Mouse (Mus musculus) forebrain, embryonic 11.5 days (tissue): ENCODE results near the gene Apoa1. TPM values are rescaled to one million over a fixed set of nuclear protein-coding genes. Genes with fewer than 3 reads are reported as not detected.

Experiments
- ATAC-seq: fragments of 200-750 bp; cut with Nextera tagmentation; replicated peaks from 2 replicates; pipeline ENCODE4 v1.8.0; 2017; ENCODE audit warnings: moderate TSS enrichment; ENCODE audit not compliant: low FRiP score
- DNase-seq: peaks from one replicate; pipeline ENCODE4 v3.0.0-alpha.2; 2017; ENCODE audit warnings: low spot score
- H3K27ac ChIP-seq: fragments of 300-500 bp; sonication (generic); 2 replicates; pipeline ENCODE4 v1.5.1; 2014; ENCODE audit warnings: low read depth, low read length
- H3K27me3 ChIP-seq: fragments of 300-500 bp; sonication (generic); 2 replicates; pipeline ENCODE4 v1.6.1; 2014; ENCODE audit warnings: mild to moderate bottlenecking, low read length, mixed read lengths; ENCODE audit not compliant: control insufficient read depth, insufficient read depth
- H3K36me3 ChIP-seq: fragments of 300-500 bp; sonication (generic); 2 replicates; pipeline ENCODE4 v1.6.1; 2014; ENCODE audit warnings: mild to moderate bottlenecking, low read length, moderate library complexity, mixed read lengths; ENCODE audit not compliant: control insufficient read depth, insufficient read depth
- H3K4me1 ChIP-seq: fragments of 300-500 bp; sonication (generic); replicated peaks from 2 replicates; pipeline ENCODE4 v1.6.1; 2014; ENCODE audit warnings: low read length, mixed read lengths; ENCODE audit not compliant: control insufficient read depth, insufficient read depth
- H3K4me2 ChIP-seq: fragments of 300-500 bp; sonication (generic); 2 replicates; pipeline ENCODE4 v1.6.1; 2014; ENCODE audit warnings: low read depth, mild to moderate bottlenecking, low read length, moderate library complexity, mixed read lengths; ENCODE audit not compliant: severe bottlenecking
- H3K4me3 ChIP-seq: fragments of 300-500 bp; sonication (generic); 2 replicates; pipeline ENCODE4 v1.5.1; 2014; ENCODE audit warnings: low read depth, low read length
- H3K9ac ChIP-seq: fragments of 300-500 bp; sonication (generic); 2 replicates; pipeline ENCODE4 v1.6.1; 2014; ENCODE audit warnings: low read length
- H3K9me3 ChIP-seq: fragments of 300-500 bp; sonication (generic); 2 replicates; pipeline ENCODE4 v1.6.1; 2016; ENCODE audit warnings: low read length, mixed read lengths; ENCODE audit not compliant: control insufficient read depth
- WGBS: fragments of 180-500 bp; shearing (Covaris S2); extraction: QIAGEN DNeasy Blood & Tissue Kit; methylation state at CpG from one replicate; pipeline ENCODE4 v1.1.7; 2014; 5-methylcytosine and 5-hydroxymethylcytosine counted together
- polyA plus RNA-seq: library from polyadenylated mRNA; unstranded; fragments of >200 nt; fragmentation: Nextera tagmentation; extraction: Ambion mirVana; gene quantifications from 2 replicates; pipeline ENCODE4 v1.2.1, GENCODE M21; 2014

Gene Apoa1
- polyA plus RNA-seq, 1 experiment from 2014 or later, result 0.98 TPM

DNA sequence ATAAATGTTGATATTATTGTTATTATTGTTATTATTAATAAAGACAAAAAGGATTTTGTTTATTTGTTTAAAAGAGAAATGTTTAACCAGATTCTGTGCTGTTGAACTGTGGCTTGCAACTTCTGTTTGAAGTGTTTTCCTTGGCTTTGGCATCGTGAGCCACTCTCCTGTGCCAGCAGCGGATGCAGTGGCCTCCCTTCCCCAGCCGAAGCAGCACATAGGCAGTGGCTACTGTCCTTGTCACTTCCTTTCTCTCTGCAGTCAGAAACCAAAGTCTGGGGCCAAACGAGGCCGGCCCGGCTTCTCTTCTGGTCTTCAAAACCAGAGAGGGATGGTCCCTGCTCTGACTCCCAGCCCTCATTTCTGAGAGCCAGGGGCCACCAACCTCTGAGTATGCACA is 5.3 kb upstream of the Apoa1 start:
- H3K36me3 ChIP-seq, result no peaks in the 10 kb centered on the region
- ATAC-seq, result no peak
- no peaks in the 10 kb centered on the region for H3K9me3 ChIP-seq
- no peak overlapping the region for H3K27ac ChIP-seq
- no peak overlapping the region for H3K4me2 ChIP-seq
- H3K27me3 ChIP-seq, result no peaks in the 10 kb centered on the region
- H3K9ac ChIP-seq, result no peak overlapping the region
- H3K4me3 ChIP-seq, result no peak overlapping the region
- H3K4me1 ChIP-seq, result no peaks in the 10 kb centered on the region
- no peak for DNase-seq
- WGBS, result 88% methylated on average over 6 of the region's 6 CpGs

DNA sequence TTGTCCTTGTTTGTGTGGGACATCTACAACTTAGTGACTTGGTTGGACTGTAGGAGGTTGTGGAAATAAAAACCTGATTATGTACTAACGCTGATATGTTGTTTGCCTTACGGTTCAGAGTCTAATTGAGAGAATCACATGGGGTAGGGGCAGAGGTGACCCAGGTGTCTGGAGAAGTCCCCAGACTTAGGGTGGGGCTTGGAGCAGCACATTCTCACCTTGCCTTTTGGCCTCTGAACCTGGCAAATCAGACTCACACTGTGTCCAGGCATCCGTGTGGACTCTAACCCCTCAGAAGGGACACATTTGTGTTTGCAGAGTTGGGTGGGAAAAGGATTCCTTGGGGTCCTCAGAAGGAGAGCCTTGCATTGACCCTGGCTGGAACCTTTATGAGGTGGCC is 4.3 kb upstream of the Apoa1 start:
- H3K9me3 ChIP-seq, result no peaks in the 10 kb centered on the region
- no peaks in the 10 kb centered on the region for H3K36me3 ChIP-seq
- H3K27me3 ChIP-seq, result no peaks in the 10 kb centered on the region
- H3K4me2 ChIP-seq, result no peak overlapping the region
- no peaks in the 10 kb centered on the region for H3K4me1 ChIP-seq
- DNase-seq, result no peak
- H3K9ac ChIP-seq, result no peak overlapping the region
- 83% methylated on average over 3 of the region's 3 CpGs for WGBS
- H3K4me3 ChIP-seq, result no peak overlapping the region
- H3K27ac ChIP-seq, result no peak overlapping the region
- ATAC-seq, result no peak

DNA sequence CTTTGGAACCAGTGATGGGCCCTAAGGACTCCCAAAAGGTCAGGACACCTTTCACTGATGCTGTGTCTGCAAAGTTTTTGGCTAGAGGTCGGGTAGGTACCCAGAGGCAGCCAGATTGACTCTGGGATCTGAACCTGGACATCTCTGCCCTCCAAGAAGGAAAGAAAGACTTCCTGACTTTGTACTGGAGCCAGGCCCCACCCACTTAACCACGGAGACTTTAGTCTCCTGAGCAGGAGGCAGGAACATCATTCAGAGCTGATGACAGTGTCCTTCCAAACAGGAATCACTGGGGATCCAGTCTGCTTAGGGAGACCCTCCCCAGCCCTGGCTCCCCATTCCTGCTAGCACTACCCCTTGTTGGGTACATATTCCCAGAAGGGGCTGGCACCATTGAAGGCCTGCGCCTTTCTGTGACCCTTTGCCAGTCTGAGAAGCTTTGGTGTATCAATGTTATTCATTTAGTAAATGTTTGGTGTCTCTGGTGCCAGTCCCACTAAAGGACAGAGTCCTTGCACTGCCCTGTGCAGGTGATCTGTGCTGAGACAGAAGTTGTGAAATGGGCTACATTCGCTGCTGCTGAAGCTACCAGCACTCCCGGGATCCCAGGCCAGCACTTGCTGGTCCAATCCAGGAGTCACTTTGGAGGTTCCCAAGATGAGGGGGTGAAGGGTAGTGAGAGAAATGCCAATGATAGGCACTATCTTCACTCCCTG is 3.3 kb upstream of the Apoa1 start:
- 71% methylated on average over 5 of the region's 5 CpGs for WGBS
- Histone ChIP-seq H3K27ac (no peak overlapping the region), H3K4me1 (no peaks in the 10 kb centered on the region; the same call in 1 of the 2 replicates), H3K4me2 (no peak overlapping the region), H3K27me3 (no peaks in the 10 kb centered on the region), H3K9me3 (no peaks in the 10 kb centered on the region), H3K4me3 (no peak overlapping the region), H3K9ac (no peak overlapping the region), H3K36me3 (no peaks in the 10 kb centered on the region)
- ATAC-seq (no peak), DNase-seq (no peak)

DNA sequence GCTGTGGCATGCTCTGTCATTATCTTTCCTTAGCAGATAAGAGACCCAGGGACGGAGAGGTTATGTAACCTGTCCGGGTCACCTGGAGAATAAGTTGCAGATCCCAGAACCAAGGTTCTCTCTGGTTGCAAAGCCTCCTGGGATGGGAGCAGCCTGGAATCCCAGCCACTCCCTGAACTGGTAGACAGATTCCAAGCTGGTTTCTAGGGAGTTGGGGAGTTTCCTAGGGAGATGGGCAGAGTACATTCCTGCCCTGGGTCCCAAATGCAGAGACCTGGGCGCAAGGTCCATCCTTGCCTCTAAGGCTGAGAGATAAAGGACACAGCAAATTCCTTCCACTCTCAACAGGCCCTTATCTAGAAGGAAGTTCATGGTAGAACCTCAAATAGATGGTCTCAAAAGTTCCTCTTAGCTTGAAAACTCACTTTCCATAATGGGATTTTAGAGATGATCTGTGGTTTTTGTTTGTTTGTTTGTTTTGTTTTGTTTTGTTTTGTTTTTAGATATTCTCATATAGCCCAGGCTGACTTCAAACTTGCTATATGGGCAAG is 1.2 kb upstream of the Apoa1 start:
- ATAC-seq (no peak), DNase-seq (no peak)
- Histone ChIP-seq H3K27me3 (no peaks in the 10 kb centered on the region), H3K36me3 (no peaks in the 10 kb centered on the region), H3K9me3 (no peaks in the 10 kb centered on the region), H3K4me2 (no peak overlapping the region), H3K9ac (no peak overlapping the region), H3K4me1 (peaks cover 5% of the 10 kb centered on the region; the same call in 1 of the 2 replicates), H3K27ac (no peak overlapping the region), H3K4me3 (no peak overlapping the region)
- 92% methylated on average over 3 of the region's 3 CpGs for WGBS

DNA sequence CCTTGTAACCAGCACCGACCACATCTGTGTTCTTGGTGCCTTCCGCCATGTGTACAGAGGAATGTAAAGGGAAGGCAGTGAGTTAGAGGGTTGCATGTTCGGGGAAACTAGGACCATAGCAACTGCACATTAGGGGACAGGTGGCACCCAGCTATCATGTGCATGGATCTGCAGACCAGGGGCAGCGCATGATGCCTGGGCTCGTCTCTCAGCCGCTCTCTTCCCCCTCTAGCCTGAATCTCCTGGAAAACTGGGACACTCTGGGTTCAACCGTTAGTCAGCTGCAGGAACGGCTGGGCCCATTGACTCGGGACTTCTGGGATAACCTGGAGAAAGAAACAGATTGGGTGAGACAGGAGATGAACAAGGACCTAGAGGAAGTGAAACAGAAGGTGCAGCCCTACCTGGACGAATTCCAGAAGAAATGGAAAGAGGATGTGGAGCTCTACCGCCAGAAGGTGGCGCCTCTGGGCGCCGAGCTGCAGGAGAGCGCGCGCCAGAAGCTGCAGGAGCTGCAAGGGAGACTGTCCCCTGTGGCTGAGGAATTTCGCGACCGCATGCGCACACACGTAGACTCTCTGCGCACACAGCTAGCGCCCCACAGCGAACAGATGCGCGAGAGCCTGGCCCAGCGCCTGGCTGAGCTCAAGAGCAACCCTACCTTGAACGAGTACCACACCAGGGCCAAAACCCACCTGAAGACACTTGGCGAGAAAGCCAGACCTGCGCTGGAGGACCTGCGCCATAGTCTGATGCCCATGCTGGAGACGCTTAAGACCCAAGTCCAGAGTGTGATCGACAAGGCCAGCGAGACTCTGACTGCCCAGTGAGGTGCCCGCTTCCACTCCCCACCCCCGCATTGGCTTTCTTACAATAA is 1.4 kb downstream of the Apoa1 start:
- ATAC-seq, result peak; percentile 90
- Histone ChIP-seq H3K4me2 (peak overlapping the region; percentile 49), H3K9me3 (no peaks in the 10 kb centered on the region), H3K27me3 (no peaks in the 10 kb centered on the region), H3K9ac (peak overlapping the region; percentile 45), H3K4me1 (peaks cover 5% of the 10 kb centered on the region; the same call in 1 of the 2 replicates), H3K36me3 (no peaks in the 10 kb centered on the region), H3K27ac (no peak overlapping the region), H3K4me3 (peak overlapping the region; percentile 22)
- 15% methylated on average over 37 of the region's 37 CpGs for WGBS
- peak; percentile 89 for DNase-seq

DNA sequence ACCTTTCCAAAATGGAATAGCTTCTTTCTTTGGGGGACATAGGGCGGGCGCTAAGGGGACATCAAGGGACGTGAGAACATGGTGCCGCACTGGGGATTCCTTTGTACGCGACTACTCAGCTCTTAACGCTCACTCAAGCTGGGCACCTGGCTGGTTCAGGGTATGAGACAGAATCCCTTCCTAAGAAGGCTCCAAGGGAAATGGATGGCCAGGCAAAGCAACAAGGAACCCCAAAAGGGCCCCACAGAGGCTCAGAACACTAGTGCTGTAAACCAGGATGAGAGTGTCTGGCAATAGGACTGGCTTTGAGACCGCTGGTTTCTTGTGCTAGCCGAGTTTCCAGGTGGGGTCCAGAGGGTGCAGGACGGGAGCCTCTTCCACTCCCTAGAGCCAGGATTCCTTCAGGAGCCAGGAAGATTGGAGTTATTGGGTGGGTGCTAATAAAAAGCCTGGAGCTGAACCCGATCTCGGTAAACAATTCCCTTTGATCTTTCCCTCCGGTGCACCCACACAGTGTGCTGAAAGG is 2.1 kb downstream of the Apoa1 start:
- WGBS, result 17% methylated on average over 13 of the region's 13 CpGs
- H3K27ac ChIP-seq, result no peak overlapping the region
- H3K4me2 ChIP-seq, result peak overlapping the region; percentile 49
- H3K4me3 ChIP-seq, result peak overlapping the region; percentile 22
- peaks cover 5% of the 10 kb centered on the region; the same call in 1 of the 2 replicates for H3K4me1 ChIP-seq
- DNase-seq (no peak), ATAC-seq (peak; percentile 30; the same call in 1 of the 2 replicates)
- H3K27me3 ChIP-seq, result no peaks in the 10 kb centered on the region
- H3K36me3 ChIP-seq, result no peaks in the 10 kb centered on the region
- H3K9me3 ChIP-seq, result no peaks in the 10 kb centered on the region
- peak overlapping the region; percentile 45 for H3K9ac ChIP-seq

DNA sequence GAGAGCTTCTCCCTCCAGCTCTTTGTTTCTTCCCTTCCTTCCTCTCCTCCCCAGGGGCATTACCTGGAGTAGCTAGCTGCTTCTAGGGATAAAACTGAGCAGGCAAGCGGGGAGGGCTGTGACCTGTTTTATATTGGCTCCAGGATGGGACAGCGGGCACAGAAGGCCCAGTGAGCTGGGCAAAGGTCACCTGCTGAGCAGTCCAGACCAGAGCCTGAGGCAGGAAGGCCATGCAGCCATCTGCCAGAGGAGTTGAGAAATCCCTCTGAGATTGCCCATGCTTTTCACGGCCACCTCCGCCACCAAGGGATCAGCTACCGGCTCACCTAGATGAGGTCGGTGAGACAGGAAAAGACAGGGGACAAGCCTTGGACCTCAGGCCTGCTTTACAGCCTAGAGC is 6.8 kb downstream of the Apoa1 start:
- no peak overlapping the region for H3K9ac ChIP-seq
- no peaks in the 10 kb centered on the region for H3K9me3 ChIP-seq
- DNase-seq (no peak), ATAC-seq (no peak)
- no peak overlapping the region for H3K4me3 ChIP-seq
- no peaks in the 10 kb centered on the region for H3K36me3 ChIP-seq
- 88% methylated on average over 6 of the region's 6 CpGs for WGBS
- H3K27ac ChIP-seq, result no peak overlapping the region
- H3K27me3 ChIP-seq, result no peaks in the 10 kb centered on the region
- peaks cover 5% of the 10 kb centered on the region; the same call in 1 of the 2 replicates for H3K4me1 ChIP-seq
- H3K4me2 ChIP-seq, result no peak overlapping the region

DNA sequence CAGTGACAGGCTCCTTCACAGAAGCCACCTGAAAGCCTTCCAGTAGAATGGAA is 7.0 kb downstream of the Apoa1 start, which contains the start of gene Apoc3:
TSS of gene Apoc3 (minus strand) at position 41 of the 53 bp plus-strand sequence.
- H3K27ac ChIP-seq, result no peak within 1 kb of the TSS
- no peak within 1 kb of the TSS for H3K4me2 ChIP-seq
- H3K4me3 ChIP-seq, result no peak within 1 kb of the TSS
- no peaks in the 10 kb centered on the region for H3K36me3 ChIP-seq
- DNase-seq (no peak), ATAC-seq (no peak)
- H3K27me3 ChIP-seq, result no peaks in the 10 kb centered on the region
- no peaks in the 10 kb centered on the region for H3K9me3 ChIP-seq
- H3K4me1 ChIP-seq, result peaks cover 4% of the 10 kb centered on the region; the same call in 1 of the 2 replicates
- H3K9ac ChIP-seq, result no peak within 1 kb of the TSS
